Mouse (Mus musculus): Measurements from ENCODE around the gene Usp36.

Usp36 gene

GRCm38 (mm10) chr11:118219066-118219465, 71.0 kb downstream of the Usp36 start:
- DNase-seq: no peak

DNA sequence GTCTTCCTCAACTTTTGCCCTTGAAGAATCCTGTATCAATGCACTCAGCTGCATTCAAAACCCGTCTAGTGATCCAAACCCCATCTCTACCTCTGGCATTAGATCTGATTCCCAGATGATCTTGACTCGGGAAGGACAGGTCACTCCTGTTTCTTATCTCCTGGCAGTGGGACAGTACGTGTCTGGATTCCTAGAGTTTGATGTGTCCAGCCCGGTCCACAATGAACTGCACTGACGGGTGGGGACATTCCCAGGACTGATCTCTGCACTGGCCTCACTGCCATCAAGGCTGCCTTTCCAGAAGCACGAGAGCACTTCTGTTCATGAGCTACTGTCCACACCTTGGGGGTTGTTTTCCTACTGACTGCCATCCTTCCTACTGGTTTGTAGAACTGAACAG, 73.6 kb downstream of the Usp36 start:
- DNase-seq: no peak

GRCm38 (mm10) chr11:118215928-118216458, 74.1 kb downstream of the Usp36 start:
- DNase-seq: no peak

GRCm38 (mm10) chr11:118212636-118213112, 77.4 kb downstream of the Usp36 start:
- peak; percentile 68 for DNase-seq

DNA sequence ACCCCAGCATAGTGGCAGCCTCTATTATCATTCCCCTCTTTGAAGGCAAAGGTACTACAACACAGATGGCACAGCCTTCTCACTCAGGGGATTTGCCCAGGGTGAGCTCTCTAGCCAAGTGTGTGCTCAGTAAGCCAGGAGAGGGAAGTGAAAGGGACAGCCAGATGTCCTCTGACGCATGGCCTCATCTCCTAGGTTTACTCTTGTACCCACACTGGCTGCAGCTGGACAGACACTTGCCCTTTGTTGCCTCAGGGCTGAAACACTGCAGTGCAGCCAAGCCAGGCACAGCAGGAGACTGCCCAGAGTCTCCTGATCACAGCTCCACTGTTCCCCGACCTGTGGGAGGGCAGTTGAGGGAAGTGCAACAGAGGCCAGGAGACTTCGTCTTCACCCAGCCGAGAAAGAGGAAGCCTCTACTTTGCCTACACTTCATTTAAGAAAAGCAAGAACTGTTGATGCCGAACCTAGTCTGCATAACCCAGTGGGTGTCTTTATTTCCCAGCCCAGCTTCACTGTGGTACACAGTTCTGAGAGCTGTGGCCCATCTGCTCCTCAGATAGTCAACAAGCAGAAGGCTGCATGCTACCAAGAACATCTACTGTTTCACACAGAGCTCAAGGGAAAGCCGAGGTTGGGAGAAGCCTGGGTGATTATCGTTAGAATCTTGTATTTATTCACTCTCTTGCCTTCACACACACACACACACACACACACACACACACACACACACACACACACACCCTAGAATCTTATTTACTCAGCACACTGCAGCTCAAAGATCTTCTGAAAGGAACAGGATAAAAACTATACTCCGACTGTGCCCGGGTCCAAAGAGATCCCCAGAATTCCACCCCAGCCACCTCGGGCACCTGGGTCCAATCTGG, 78.1 kb downstream of the Usp36 start:
- no peak for DNase-seq

DNA sequence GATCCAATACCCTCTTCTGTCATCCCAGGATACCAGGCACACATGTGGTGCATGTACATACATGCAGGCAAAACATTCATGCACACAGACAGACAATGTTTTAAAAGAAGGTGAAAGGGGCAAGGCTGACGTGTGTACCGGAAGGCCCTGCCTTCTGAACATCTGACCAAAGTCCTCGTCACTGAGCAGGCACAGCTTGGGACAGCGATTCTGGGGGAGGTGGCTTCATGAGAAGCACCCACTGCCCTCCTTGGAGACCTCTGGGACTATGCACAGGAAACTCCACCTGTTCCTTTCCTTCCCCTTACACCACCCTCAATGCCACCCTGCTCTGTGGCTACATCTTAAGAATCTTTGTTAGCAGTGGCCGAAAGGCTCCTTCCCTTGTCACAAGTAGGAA, 79.1 kb downstream of the Usp36 start:
- peak; percentile 66 for DNase-seq

DNA sequence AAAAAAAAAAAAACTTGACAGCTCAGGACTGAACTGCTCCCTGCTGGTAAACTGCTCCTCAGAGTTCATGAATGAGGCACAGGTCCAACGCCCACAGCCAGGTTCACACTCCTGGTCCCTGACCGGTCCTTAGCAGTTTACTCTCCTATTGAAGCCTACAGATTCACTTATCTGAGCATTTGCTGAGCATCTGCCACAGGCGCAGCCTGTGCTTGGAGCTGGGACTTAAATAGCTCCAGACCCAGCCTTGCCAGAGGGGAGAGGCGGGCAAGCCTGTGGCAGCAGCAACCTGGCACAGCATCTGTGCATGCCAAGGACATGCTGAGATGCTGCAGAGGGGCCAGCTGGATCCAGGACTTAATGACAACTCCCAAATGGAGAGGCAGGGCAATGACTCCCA, 79.9 kb downstream of the Usp36 start:
- DNase-seq: no peak
